Mouse (Mus musculus) liver, adult 10 weeks (tissue): ENCODE results near the gene Psg19. TPM values are rescaled to one million over a fixed set of nuclear protein-coding genes. Genes with fewer than 3 reads are reported as not detected.

Experiments
- polyA plus RNA-seq: library from polyadenylated mRNA; stranded (reverse); fragments of 350-450 nt; fragmentation: Illumina TruSeq; extraction: RNeasy Lipid Tissue Mini Kit (QIAGEN cat#74804); gene quantifications from one replicate; pipeline ENCODE4 v1.2.3, GENCODE M21; 2014; ENCODE audit warnings: low read depth, low replicate concordance

Psg19 gene
- not detected for polyA plus RNA-seq

GRCm38 (mm10) chr7:18798420-18798819, at the start of gene Psg19:
Psg19 (minus strand) TSS chr7:18798520.

GRCm38 (mm10) chr7:18839865-18840264, 41.5 kb upstream of the Psg19 start, which contains the start of gene Mill2:
Mill2 (plus strand) TSS chr7:18839966.

GRCm38 (mm10) chr7:18821507-18821906, 23.2 kb upstream of the Psg19 start, which contains the start of gene Psg17:
Psg17 (minus strand) TSS chr7:18821607.

Other genes with a start within 250 kb of the Psg19 start
- gene Psg27, start 231.2 kb downstream of the Psg19 start, polyA plus RNA-seq, result not detected
- gene Psg23, start 182.0 kb downstream of the Psg19 start, polyA plus RNA-seq, result not detected
- gene Psg21, start 141.8 kb downstream of the Psg19 start, polyA plus RNA-seq, result not detected
- gene Psg20, start 112.3 kb downstream of the Psg19 start, polyA plus RNA-seq, result not detected
- gene Psg22, start 80.4 kb downstream of the Psg19 start, polyA plus RNA-seq, result not detected
- not detected for gene Psg17, start 23.1 kb upstream of the Psg19 start, polyA plus RNA-seq
- 1.0 TPM for gene Mill2, start 41.4 kb upstream of the Psg19 start, polyA plus RNA-seq
- gene Pglyrp1, start 72.8 kb upstream of the Psg19 start, polyA plus RNA-seq, result not detected
- 2.1 TPM for gene Ccdc61, start 111.9 kb upstream of the Psg19 start, polyA plus RNA-seq
- 0.08 TPM for gene Nova2, start 127.4 kb upstream of the Psg19 start, polyA plus RNA-seq
- gene Nanos2, start 188.9 kb upstream of the Psg19 start, polyA plus RNA-seq, result not detected
- gene Mypop, start 192.7 kb upstream of the Psg19 start, polyA plus RNA-seq, result not detected
- 1.2 TPM for gene Irf2bp1, start 205.5 kb upstream of the Psg19 start, polyA plus RNA-seq
- 12.5 TPM for gene Foxa3, start 225.0 kb upstream of the Psg19 start, polyA plus RNA-seq
- 3.7 TPM for gene Sympk, start 225.9 kb upstream of the Psg19 start, polyA plus RNA-seq